Mouse (Mus musculus) splenic B cell, adult 2 months (primary cell): ENCODE results near the gene Cxcl12.

Experiments used
- DNase-seq: peaks from one replicate; pipeline ENCODE4 v3.0.0-alpha.2; 2011; ENCODE audit warnings: low read depth, low spot score
- H3K27me3 ChIP-seq: 2 replicates; pipeline ENCODE4 v1.6.1; 2012; ENCODE audit warnings: mild to moderate bottlenecking, low read length, moderate library complexity, mixed read lengths; ENCODE audit not compliant: control insufficient read depth, poor library complexity, insufficient read depth, severe bottlenecking
- H3K36me3 ChIP-seq: 2 replicates; pipeline ENCODE4 v1.6.1; 2012; ENCODE audit warnings: mild to moderate bottlenecking, low read length, moderate library complexity, mixed read lengths; ENCODE audit not compliant: control insufficient read depth, poor library complexity, insufficient read depth, severe bottlenecking

Gene Cxcl12

GRCm38 (mm10) chr6:117220831-117221345 lies 52.6 kb downstream of the Cxcl12 start:
- no peak for DNase-seq
- Histone ChIP-seq H3K27me3 (no peaks in the 10 kb centered on the region), H3K36me3 (no peaks in the 10 kb centered on the region)
